In genomic region chr5:100499831-100500304, GRCm38 (mm10) we compare ENCODE assay signal across 8 mouse cellular contexts. TPM values are rescaled to one million over a fixed set of nuclear protein-coding genes. Genes with fewer than 3 reads are reported as not detected.
DNase-seq lines count a peak whose midpoint lies in the region; ATAC-seq lines count a peak whose summit lies in the region.

No protein-coding gene starts in this region.

- no peaks in the 10 kb centered on the region for H3K9me3 ChIP-seq in stomach, embryonic 15.5 days

- H3K4me2 ChIP-seq in stomach, embryonic 15.5 days = peak overlapping the region; percentile 95

- peak overlapping the region; percentile 54 for H3K9ac ChIP-seq in stomach, embryonic 15.5 days

- no peaks in the 10 kb centered on the region for H3K27me3 ChIP-seq in stomach, embryonic 15.5 days (replicated peaks)

- H3K4me1 ChIP-seq in stomach, embryonic 15.5 days = peaks cover 8% of the 10 kb centered on the region; the same call in 1 of the 2 replicates

- no peaks in the 10 kb centered on the region for H3K36me3 ChIP-seq in stomach, embryonic 15.5 days

- H3K27ac ChIP-seq in stomach, embryonic 15.5 days = peak overlapping the region; percentile 85

- DNase-seq in layer of hippocampus, adult 18-20 months (ENCODE audit: low spot score in 2 of 2) = peak; percentile 13 to 53
- DNase-seq in layer of hippocampus, adult 9-10 months (ENCODE audit: low spot score) = no peak
- peak; percentile 30 for DNase-seq in cerebellum, adult 8-10 months
- DNase-seq in liver = peak; percentile 79

- peak; percentile 62 for ATAC-seq in frontal cortex, adult (ENCODE audit: low TSS enrichment)
- ATAC-seq in inflammation-experienced regulatory T-cells, adult 6 months = peak; percentile 9
- ATAC-seq in monocyte, adult 5-6 weeks (replicated peaks; ENCODE audit: insufficient number of reproducible peaks, low FRiP score, low TSS enrichment, poor library complexity, severe bottlenecking) = 0 out of 2 replicates have a peak, but pooled peaks have one; percentile 7
- 0 out of 2 replicates have a peak, but pooled peaks have one; percentile 4 for ATAC-seq in stomach, embryonic 15.5 days (ENCODE audit: insufficient read depth, low FRiP score, low read depth)

- peak overlapping the region; percentile 85 for H3K4me3 ChIP-seq in stomach, embryonic 15.5 days (replicated peaks)

- WGBS in stomach, embryonic 15.5 days = 0% methylated on average over 33 of the region's 41 CpGs

RNA-seq across cellular contexts. Expression of gene Lin54, which starts 0.6 kb away (rescaled TPM):
- total RNA-seq in layer of hippocampus, adult 18-20 months (2021) = 10 to 100 TPM; 18.0 to 19.5 TPM
- polyA plus RNA-seq in inflammation-experienced regulatory T-cells, adult 6 months (2017; shearing (Covaris generic)) = 10 to 100 TPM in 1 of 3 experiments, 1 to 10 TPM in 2; 8.2 to 10.3 (median 9.2) TPM
- total RNA-seq in monocyte, adult 5-6 weeks (2017) = 29.8 to 43.7 TPM (median 33.5 TPM) in 3 replicates
- polyA plus RNA-seq in stomach, embryonic 15.5 days (2015; fragmentation: Nextera tagmentation; extraction: Ambion mirVana) = 11.8 and 12.9 TPM in 2 replicates

RNA-seq across cellular contexts. Expression of gene Cops4, which starts 18.2 kb away (rescaled TPM):
- 10 to 100 TPM; 80.8 to 83.3 TPM for total RNA-seq in layer of hippocampus, adult 18-20 months (2021)
- polyA plus RNA-seq in inflammation-experienced regulatory T-cells, adult 6 months (2017; shearing (Covaris generic)) = 100 to 1,000 TPM in 2 of 3 experiments, 10 to 100 TPM in 1; 99.1 to 127 (median 102) TPM
- total RNA-seq in monocyte, adult 5-6 weeks (2017) = 71.7 to 79.2 TPM (median 74.8 TPM) in 3 replicates
- polyA plus RNA-seq in stomach, embryonic 15.5 days (2015; fragmentation: Nextera tagmentation; extraction: Ambion mirVana) = 159 and 169 TPM in 2 replicates

Comparison
In these comparisons a context has a peak if more than half of its experiments do, and no peak if none do; other contexts are left out.
1. ATAC-seq: peak in every context shown above with its lines; median percentile 62 in frontal cortex, adult; 9 in inflammation-experienced regulatory T-cells, adult 6 months; 7 in monocyte, adult 5-6 weeks; 4 in stomach, embryonic 15.5 days.